Mouse (Mus musculus) neural tube, embryonic 13.5 days (tissue): ENCODE results near the gene Vars. TPM values are rescaled to one million over a fixed set of nuclear protein-coding genes. Genes with fewer than 3 reads are reported as not detected.
"Not testable (repeated sequence)": the region's sequence is repeated elsewhere in the genome, so short reads cannot be mapped to it uniquely, and the experiment has no call there.

ENCODE experiments used
- ATAC-seq: fragments of 200-750 bp; cut with Nextera tagmentation; 2 replicates; pipeline ENCODE4 v1.8.0; 2017; ENCODE audit warnings: low read depth, mild to moderate bottlenecking, moderate TSS enrichment, moderate library complexity
- H3K27ac ChIP-seq: fragments of 300-500 bp; sonication (generic); replicated peaks from 2 replicates; pipeline ENCODE4 v1.5.1; 2015; ENCODE audit warnings: moderate library complexity, mild to moderate bottlenecking, inconsistent platforms
- H3K27me3 ChIP-seq: fragments of 300-500 bp; sonication (generic); 2 replicates; pipeline ENCODE4 v1.6.1; 2015; ENCODE audit warnings: mild to moderate bottlenecking, inconsistent platforms
- H3K36me3 ChIP-seq: fragments of 300-500 bp; sonication (generic); 2 replicates; pipeline ENCODE4 v1.6.1; 2015; ENCODE audit warnings: mild to moderate bottlenecking, inconsistent platforms
- H3K4me1 ChIP-seq: fragments of 300-500 bp; sonication (generic); replicated peaks from 2 replicates; pipeline ENCODE4 v1.6.1; 2015; ENCODE audit warnings: inconsistent platforms
- H3K4me2 ChIP-seq: fragments of 300-500 bp; sonication (generic); 2 replicates; pipeline ENCODE4 v1.6.1; 2015; ENCODE audit warnings: inconsistent platforms, mild to moderate bottlenecking, moderate library complexity
- H3K4me3 ChIP-seq: fragments of 300-500 bp; sonication (generic); 2 replicates; pipeline ENCODE4 v1.5.1; 2015; ENCODE audit warnings: mild to moderate bottlenecking, inconsistent platforms
- H3K9ac ChIP-seq: fragments of 300-500 bp; sonication (generic); 2 replicates; pipeline ENCODE4 v1.6.1; 2015; ENCODE audit warnings: moderate library complexity, mild to moderate bottlenecking, inconsistent platforms
- H3K9me3 ChIP-seq: fragments of 300-500 bp; sonication (generic); 2 replicates; pipeline ENCODE4 v1.6.1; 2016; ENCODE audit warnings: inconsistent platforms
- WGBS: fragments of 180-500 bp; shearing (Covaris S2); methylation state at CpG from one replicate; pipeline ENCODE4 v1.1.7; 2015; 5-methylcytosine and 5-hydroxymethylcytosine counted together
- polyA plus RNA-seq: library from polyadenylated mRNA; unstranded; fragments of >200 nt; fragmentation: Nextera tagmentation; extraction: Ambion mirVana; gene quantifications from 2 replicates; pipeline ENCODE4 v1.2.1, GENCODE M21; 2015

Vars gene
- polyA plus RNA-seq, 1 experiment from 2014 or later = 58.2 TPM

GRCm38 (mm10) chr17:34959130-34959778 lies 41.5 kb upstream of the Vars start, which contains the start of gene Hspa1b:
Gene Hspa1b (minus strand): TSS chr17:34959238.
- not testable (repeated sequence) for H3K36me3 ChIP-seq, H3K9me3 ChIP-seq
- H3K4me1 ChIP-seq = peaks cover 12% of the 10 kb centered on the region
- H3K4me3 ChIP-seq = peak within 1 kb of the TSS; percentile 43
- peak within 1 kb of the TSS; percentile 77 for H3K27ac ChIP-seq
- ATAC-seq = peak; percentile 95
- peaks cover 63% of the 10 kb centered on the region for H3K27me3 ChIP-seq
- peak within 1 kb of the TSS; percentile 68 for H3K4me2 ChIP-seq
- peak within 1 kb of the TSS; percentile 59 for H3K9ac ChIP-seq
- WGBS = under 1% methylated on average over 29 of the region's 32 CpGs

- no peak for ATAC-seq
- peak overlapping the region; percentile 43 for H3K4me3 ChIP-seq
- peak overlapping the region; percentile 68 for H3K4me2 ChIP-seq
- H3K9me3 ChIP-seq = no peaks in the 10 kb centered on the region
- peak overlapping the region; percentile 59 for H3K9ac ChIP-seq
- H3K27me3 ChIP-seq = peaks cover 62% of the 10 kb centered on the region
- 16% methylated on average over 12 of the region's 12 CpGs for WGBS
- H3K4me1 ChIP-seq = peaks cover 12% of the 10 kb centered on the region
- peak overlapping the region; percentile 77 for H3K27ac ChIP-seq
- H3K36me3 ChIP-seq = no peaks in the 10 kb centered on the region
Measured at GRCm38 (mm10) chr17:34959881-34960515, 40.8 kb upstream of the Vars start.

- Histone ChIP-seq H3K27me3 (peaks cover 62% of the 10 kb centered on the region), H3K4me1 (peaks cover 12% of the 10 kb centered on the region), H3K4me3 (no peak overlapping the region), H3K9ac (no peak overlapping the region), H3K4me2 (no peak overlapping the region), H3K9me3 (no peaks in the 10 kb centered on the region), H3K36me3 (no peaks in the 10 kb centered on the region), H3K27ac (no peak overlapping the region)
- no peak for ATAC-seq
Measured at GRCm38 (mm10) chr17:34960702-34961493, 39.9 kb upstream of the Vars start.

- no peaks in the 10 kb centered on the region for H3K36me3 ChIP-seq
- H3K27me3 ChIP-seq = peaks cover 54% of the 10 kb centered on the region
- 28% methylated on average over 3 of the region's 3 CpGs for WGBS
- peaks cover 12% of the 10 kb centered on the region for H3K4me1 ChIP-seq
- no peak overlapping the region for H3K4me2 ChIP-seq
- no peaks in the 10 kb centered on the region for H3K9me3 ChIP-seq
- H3K27ac ChIP-seq = no peak overlapping the region
- H3K4me3 ChIP-seq = no peak overlapping the region
- ATAC-seq = no peak
- H3K9ac ChIP-seq = no peak overlapping the region
Measured at GRCm38 (mm10) chr17:34962125-34962524, 38.7 kb upstream of the Vars start.

GRCm38 (mm10) chr17:34962841-34963240 lies 37.9 kb upstream of the Vars start:
- 50% methylated on average over 1 of the region's 1 CpGs for whole genome bisulfite sequencing
- Histone ChIP-seq H3K9me3 (no peaks in the 10 kb centered on the region), H3K4me2 (no peak overlapping the region), H3K4me1 (peaks cover 12% of the 10 kb centered on the region), H3K27ac (no peak overlapping the region), H3K4me3 (no peak overlapping the region), H3K36me3 (no peaks in the 10 kb centered on the region), H3K9ac (no peak overlapping the region), H3K27me3 (peaks cover 62% of the 10 kb centered on the region)
- no peak for ATAC-seq

GRCm38 (mm10) chr17:34964640-34965049 lies 36.1 kb upstream of the Vars start:
- no peaks in the 10 kb centered on the region for H3K36me3 ChIP-seq
- no peak for ATAC-seq
- peaks cover 8% of the 10 kb centered on the region for H3K4me1 ChIP-seq
- no peak overlapping the region for H3K4me3 ChIP-seq
- H3K4me2 ChIP-seq = no peak overlapping the region
- H3K27me3 ChIP-seq = peaks cover 76% of the 10 kb centered on the region
- no peaks in the 10 kb centered on the region for H3K9me3 ChIP-seq
- no peak overlapping the region for H3K9ac ChIP-seq
- 17% methylated on average over 1 of the region's 1 CpGs for WGBS
- H3K27ac ChIP-seq = no peak overlapping the region

- no peaks in the 10 kb centered on the region for H3K4me1 ChIP-seq
- H3K4me3 ChIP-seq = no peak overlapping the region
- peaks cover 71% of the 10 kb centered on the region for H3K27me3 ChIP-seq
- no peaks in the 10 kb centered on the region for H3K36me3 ChIP-seq
- H3K9ac ChIP-seq = no peak overlapping the region
- H3K9me3 ChIP-seq = no peaks in the 10 kb centered on the region
- no peak overlapping the region for H3K4me2 ChIP-seq
- no peak for ATAC-seq
- H3K27ac ChIP-seq = no peak overlapping the region
- 80% methylated on average over 5 of the region's 5 CpGs for WGBS
Measured at GRCm38 (mm10) chr17:34965627-34966026, 35.2 kb upstream of the Vars start.

GRCm38 (mm10) chr17:34969822-34970221 lies 31.0 kb upstream of the Vars start, which contains the start of gene Gm20481:
Gene Gm20481 (plus strand): TSS chr17:34969912.
- not testable (repeated sequence) for H3K9ac ChIP-seq, H3K9me3 ChIP-seq, H3K4me3 ChIP-seq, H3K4me2 ChIP-seq, ATAC-seq, H3K4me1 ChIP-seq, H3K27ac ChIP-seq, H3K36me3 ChIP-seq
- 67% methylated on average over 8 of the region's 11 CpGs for WGBS
- peaks cover 57% of the 10 kb centered on the region for H3K27me3 ChIP-seq

- WGBS = 30% methylated on average over 26 of the region's 37 CpGs
- H3K36me3 ChIP-seq = not testable (repeated sequence)
Measured at GRCm38 (mm10) chr17:34970850-34971249, 29.9 kb upstream of the Vars start.

GRCm38 (mm10) chr17:34971694-34972068 lies 29.1 kb upstream of the Vars start:
- peak overlapping the region; percentile 78 for H3K4me2 ChIP-seq
- H3K27ac ChIP-seq, H3K36me3 ChIP-seq, H3K9me3 ChIP-seq, H3K9ac ChIP-seq, H3K4me1 ChIP-seq: not testable (repeated sequence)
- peaks cover 46% of the 10 kb centered on the region for H3K27me3 ChIP-seq
- ATAC-seq = peak; percentile 45; the same call in 1 of the 2 replicates
- WGBS = under 1% methylated on average over 22 of the region's 43 CpGs
- H3K4me3 ChIP-seq = peak overlapping the region; percentile 40

More at GRCm38 (mm10) chr17:34970850-34971249, 29.9 kb upstream of the Vars start:
- not testable (repeated sequence) for H3K4me3 ChIP-seq, H3K4me2 ChIP-seq, H3K9ac ChIP-seq, ATAC-seq, H3K27ac ChIP-seq, H3K9me3 ChIP-seq, H3K4me1 ChIP-seq
- H3K27me3 ChIP-seq = peaks cover 48% of the 10 kb centered on the region

- Histone ChIP-seq H3K4me3 (peak within 1 kb of the TSS; percentile 40), H3K4me2 (peak within 1 kb of the TSS; percentile 78), H3K27me3 (peaks cover 45% of the 10 kb centered on the region), H3K9ac (peak within 1 kb of the TSS; percentile 58)
- not testable (repeated sequence) for H3K27ac ChIP-seq, H3K36me3 ChIP-seq, H3K4me1 ChIP-seq, H3K9me3 ChIP-seq
- ATAC-seq = peak; percentile 92
- WGBS = 1% methylated on average over 29 of the region's 33 CpGs
Measured at GRCm38 (mm10) chr17:34972069-34972749, 28.6 kb upstream of the Vars start, which contains the start of the genes Hspa1a and Hspa1l. Gene Hspa1a (minus strand): TSS chr17:34972156. Gene Hspa1l (plus strand): TSS chr17:34972703.
